ENCODE assay signal across 16 mouse cellular contexts in genomic region chr1:82974342-82974741, GRCm38 (mm10). TPM values are rescaled to one million over a fixed set of nuclear protein-coding genes. Genes with fewer than 3 reads are reported as not detected.
A peak's percentile ranks its signal among the peaks of the same experiment; 100 is the strongest.
DNase-seq lines count a peak whose midpoint lies in the region; ATAC-seq and TF ChIP-seq lines count a peak whose summit lies in the region.
"Had no signal": no experiment of that assay in that cellular context is flagged by ENCODE, and none has a peak within 500 bp of the region (broad histone marks: within the 10 kb centered on the region; RNA-seq: fewer than 3 reads in every experiment).

No protein-coding gene starts in this region.

- no peak overlapping the region for H3K9ac ChIP-seq in liver, embryonic 13.5 days
- H3K9ac ChIP-seq: embryonic facial prominence, embryonic 12.5 days; forebrain, embryonic 12.5 days; neural tube, embryonic 15.5 days had no signal

- DNase-seq in cerebellum, adult 2 months = no peak
- DNase-seq in cerebellum, adult 11-12 months = no peak
- no peak for DNase-seq in layer of hippocampus, adult 2 months (ENCODE audit: low spot score in 2 of 2)
- DNase-seq in layer of hippocampus, adult 11-12 months (ENCODE audit: low spot score) = no peak
- DNase-seq in liver, embryonic 13.5 days = peak; percentile 32
- peak; percentile 51 to 83 for DNase-seq in lung, postnatal 4 days
- DNase-seq in MN1 (ENCODE audit: low spot score) = no peak

- H3K27me3 ChIP-seq in cerebellum, adult 2 months (ENCODE audit: control insufficient read depth, insufficient read depth, low read length) = no peaks in the 10 kb centered on the region
- H3K27me3 ChIP-seq in liver, embryonic 13.5 days = no peaks in the 10 kb centered on the region
- H3K27me3 ChIP-seq: embryonic facial prominence, embryonic 12.5 days; forebrain, embryonic 12.5 days; neural tube, embryonic 15.5 days had no signal

- 90% methylated on average over 9 of the region's 9 CpGs for WGBS in cerebellum, adult 2 months
- 12% methylated on average over 9 of the region's 9 CpGs for WGBS in liver, embryonic 13.5 days (ENCODE audit: insufficient replicate concordance)

- H3K9me3 ChIP-seq in liver, embryonic 13.5 days (replicated peaks) = no peaks in the 10 kb centered on the region
- H3K9me3 ChIP-seq: embryonic facial prominence, embryonic 12.5 days; forebrain, embryonic 12.5 days; neural tube, embryonic 15.5 days had no signal

- H3K4me1 ChIP-seq in cerebellum, adult 2 months (ENCODE audit: control insufficient read depth, insufficient read depth, low read length) = no peaks in the 10 kb centered on the region
- peaks cover 19% of the 10 kb centered on the region for H3K4me1 ChIP-seq in liver, embryonic 13.5 days (replicated peaks)
- H3K4me1 ChIP-seq: embryonic facial prominence, embryonic 12.5 days; forebrain, embryonic 12.5 days; neural tube, embryonic 15.5 days had no signal

- H3K4me3 ChIP-seq in cerebellum, adult 2 months (replicated peaks; ENCODE audit: insufficient read depth, low read depth, low read length) = no peak overlapping the region
- H3K4me3 ChIP-seq in layer of hippocampus, adult 2 months = no peak overlapping the region
- no peak overlapping the region for H3K4me3 ChIP-seq in liver, embryonic 13.5 days (replicated peaks)
- H3K4me3 ChIP-seq: embryonic facial prominence, embryonic 12.5 days; forebrain, embryonic 12.5 days; neural tube, embryonic 15.5 days had no signal

- H3K4me2 ChIP-seq in liver, embryonic 13.5 days = 0 out of 2 replicates have a peak overlapping the region, but pooled peaks have one; percentile 6
- H3K4me2 ChIP-seq: embryonic facial prominence, embryonic 12.5 days; forebrain, embryonic 12.5 days; neural tube, embryonic 15.5 days had no signal

- no peak for TF ChIP-seq CTCF in cerebellum, adult 2 months (IDR thresholded peaks at IDR 0.05; ENCODE audit: borderline replicate concordance, insufficient read depth, low read depth, low read length)
- TF ChIP-seq CTCF in layer of hippocampus, adult 2 months (conservative IDR thresholded peaks at IDR 0.05) = no peak

- TF ChIP-seq POLR2A in cerebellum, adult 2 months (IDR thresholded peaks at IDR 0.05; ENCODE audit: borderline replicate concordance, insufficient read depth, low read length) = no peak

- no peaks in the 10 kb centered on the region for H3K36me3 ChIP-seq in liver, embryonic 13.5 days
- H3K36me3 ChIP-seq: embryonic facial prominence, embryonic 12.5 days; forebrain, embryonic 12.5 days; neural tube, embryonic 15.5 days had no signal

- peak; percentile 88 for ATAC-seq in liver, embryonic 13.5 days (ENCODE audit: low read depth)
- ATAC-seq in inflammation-experienced regulatory T-cells, adult 6 months = no peak

- H3K27ac ChIP-seq in cerebellum, adult 2 months (ENCODE audit: insufficient read depth, low read length) = peak overlapping the region; percentile 13; the same call in 1 of the 2 replicates
- H3K27ac ChIP-seq in layer of hippocampus, adult 2 months = peak overlapping the region; percentile 40
- H3K27ac ChIP-seq in liver, embryonic 13.5 days = no peak overlapping the region
- H3K27ac ChIP-seq: embryonic facial prominence, embryonic 12.5 days; forebrain, embryonic 12.5 days; neural tube, embryonic 15.5 days had no signal

RNA-seq across cellular contexts. Expression of gene Gm47955, which starts 14.3 kb away (rescaled TPM):
- not detected in 2 replicates for polyA plus RNA-seq in cerebellum, adult 2 months (2012; rRNA removed)
- total RNA-seq in layer of hippocampus, adult 2 months (2021) = not detected
- polyA plus RNA-seq in liver, embryonic 13.5 days (2015; fragmentation: Nextera tagmentation; extraction: Ambion mirVana) = not detected in 2 replicates
- not detected for polyA plus RNA-seq in inflammation-experienced regulatory T-cells, adult 6 months (2017; shearing (Covaris generic))
- total RNA-seq: adrenal gland, adult 18-20 months; layer of hippocampus, postnatal 14 days; liver, adult 2 months; midbrain, postnatal 0 days had no signal
- polyA plus RNA-seq: embryonic facial prominence, embryonic 12.5 days; forebrain, embryonic 12.5 days; gonadal fat pad, adult 2 months; liver, adult 2 months; midbrain, postnatal 0 days; neural tube, embryonic 15.5 days had no signal

RNA-seq across cellular contexts. Expression of gene Gm7544, which starts 18.5 kb away (rescaled TPM):
- not detected in 2 replicates for polyA plus RNA-seq in cerebellum, adult 2 months (2012; rRNA removed)
- not detected for total RNA-seq in layer of hippocampus, adult 2 months (2021)
- polyA plus RNA-seq in liver, embryonic 13.5 days (2015; fragmentation: Nextera tagmentation; extraction: Ambion mirVana) = not detected in 2 replicates
- not detected for polyA plus RNA-seq in inflammation-experienced regulatory T-cells, adult 6 months (2017; shearing (Covaris generic))
- total RNA-seq: adrenal gland, adult 18-20 months; layer of hippocampus, postnatal 14 days; liver, adult 2 months; midbrain, postnatal 0 days had no signal
- polyA plus RNA-seq: embryonic facial prominence, embryonic 12.5 days; forebrain, embryonic 12.5 days; gonadal fat pad, adult 2 months; liver, adult 2 months; midbrain, postnatal 0 days; neural tube, embryonic 15.5 days had no signal

RNA-seq across cellular contexts. Expression of gene Gm47959, which starts 26.0 kb away (rescaled TPM):
- not detected in 2 replicates for polyA plus RNA-seq in cerebellum, adult 2 months (2012; rRNA removed)
- total RNA-seq in layer of hippocampus, adult 2 months (2021) = not detected
- polyA plus RNA-seq in liver, embryonic 13.5 days (2015; fragmentation: Nextera tagmentation; extraction: Ambion mirVana) = not detected in 2 replicates
- polyA plus RNA-seq in inflammation-experienced regulatory T-cells, adult 6 months (2017; shearing (Covaris generic)) = not detected
- total RNA-seq: adrenal gland, adult 18-20 months; layer of hippocampus, postnatal 14 days; liver, adult 2 months; midbrain, postnatal 0 days had no signal
- polyA plus RNA-seq: embryonic facial prominence, embryonic 12.5 days; forebrain, embryonic 12.5 days; gonadal fat pad, adult 2 months; liver, adult 2 months; midbrain, postnatal 0 days; neural tube, embryonic 15.5 days had no signal

RNA-seq across cellular contexts. Expression of gene A030003K21Rik, which starts 31.2 kb away (rescaled TPM):
- not detected in 2 replicates for polyA plus RNA-seq in cerebellum, adult 2 months (2012; rRNA removed)
- total RNA-seq in layer of hippocampus, adult 2 months (2021) = not detected
- not detected in 2 replicates for polyA plus RNA-seq in liver, embryonic 13.5 days (2015; fragmentation: Nextera tagmentation; extraction: Ambion mirVana)
- not detected for polyA plus RNA-seq in inflammation-experienced regulatory T-cells, adult 6 months (2017; shearing (Covaris generic))
- total RNA-seq: adrenal gland, adult 18-20 months; layer of hippocampus, postnatal 14 days; liver, adult 2 months; midbrain, postnatal 0 days had no signal
- polyA plus RNA-seq: embryonic facial prominence, embryonic 12.5 days; forebrain, embryonic 12.5 days; gonadal fat pad, adult 2 months; liver, adult 2 months; midbrain, postnatal 0 days; neural tube, embryonic 15.5 days had no signal

RNA-seq across cellular contexts. Expression of gene Gm6217, which starts 43.1 kb away (rescaled TPM):
- not detected in 2 replicates for polyA plus RNA-seq in cerebellum, adult 2 months (2012; rRNA removed)
- total RNA-seq in layer of hippocampus, adult 2 months (2021) = not detected
- not detected in 2 replicates for polyA plus RNA-seq in liver, embryonic 13.5 days (2015; fragmentation: Nextera tagmentation; extraction: Ambion mirVana)
- polyA plus RNA-seq in inflammation-experienced regulatory T-cells, adult 6 months (2017; shearing (Covaris generic)) = not detected
- total RNA-seq: adrenal gland, adult 18-20 months; layer of hippocampus, postnatal 14 days; liver, adult 2 months; midbrain, postnatal 0 days had no signal
- polyA plus RNA-seq: embryonic facial prominence, embryonic 12.5 days; forebrain, embryonic 12.5 days; gonadal fat pad, adult 2 months; liver, adult 2 months; midbrain, postnatal 0 days; neural tube, embryonic 15.5 days had no signal

Comparison
In these comparisons a context has a peak if more than half of its experiments do, and no peak if none do; other contexts are left out.
1. DNase-seq: peak in liver, embryonic 13.5 days (single experiment) and lung, postnatal 4 days (2 of 2); none in cerebellum, adult 2 months (0 of 2), cerebellum, adult 11-12 months (single experiment), layer of hippocampus, adult 2 months (0 of 2), layer of hippocampus, adult 11-12 months (single experiment) and MN1 (single experiment).